Mouse (Mus musculus) liver, embryonic 14.5 days (tissue): ENCODE results near the gene Nmnat1.

Experiments
- CTCF ChIP-seq: IDR thresholded peaks from 2 replicates; pipeline ENCODE4 v1.5.1; 2016; ENCODE audit warnings: antibody characterized with exemption, low read depth, control low read depth
- EP300 ChIP-seq: IDR thresholded peaks from 2 replicates; pipeline ENCODE4 v1.6.1; 2016; ENCODE audit warnings: antibody characterized with exemption, low read depth

GRCm38 (mm10) chr4:149499790-149500189 lies 14.8 kb upstream of the Nmnat1 start:
- TF ChIP-seq EP300, result no peak
- TF ChIP-seq CTCF, result no peak
